Mouse (Mus musculus): ENCODE results near the gene Lnx1.
A peak's percentile ranks its signal among the peaks of the same experiment; 100 is the strongest.

Gene Lnx1

GRCm38 (mm10) chr5:74702766-74703165, at the start of gene Lnx1:
Lnx1 (minus strand) TSS chr5:74702912.
- DNase-seq (ENCODE audit: extremely low read depth, low read depth, low spot score): peak; percentile 57

GRCm38 (mm10) chr5:74750501-74750900, 47.8 kb upstream of the Lnx1 start:
- no peak for DNase-seq (ENCODE audit: extremely low read depth, low read depth, low spot score)

GRCm38 (mm10) chr5:74747476-74747875, 44.8 kb upstream of the Lnx1 start:
- DNase-seq (ENCODE audit: extremely low read depth, low read depth, low spot score): no peak

GRCm38 (mm10) chr5:74740951-74741350, 38.2 kb upstream of the Lnx1 start:
- DNase-seq (ENCODE audit: extremely low read depth, low read depth, low spot score): no peak

- DNase-seq (ENCODE audit: extremely low read depth, low read depth, low spot score): no peak
Measured at GRCm38 (mm10) chr5:74739435-74739834, 36.7 kb upstream of the Lnx1 start.

GRCm38 (mm10) chr5:74738312-74738711, 35.6 kb upstream of the Lnx1 start:
- peak; percentile 65 for DNase-seq (ENCODE audit: extremely low read depth, low read depth, low spot score)

- DNase-seq (ENCODE audit: extremely low read depth, low read depth, low spot score): no peak
Measured at GRCm38 (mm10) chr5:74733885-74734558, 31.3 kb upstream of the Lnx1 start.

GRCm38 (mm10) chr5:74732613-74733012, 29.9 kb upstream of the Lnx1 start:
- no peak for DNase-seq (ENCODE audit: extremely low read depth, low read depth, low spot score)

GRCm38 (mm10) chr5:74730601-74731000, 27.9 kb upstream of the Lnx1 start:
- no peak for DNase-seq (ENCODE audit: extremely low read depth, low read depth, low spot score)

- no peak for DNase-seq (ENCODE audit: extremely low read depth, low read depth, low spot score)
Measured at GRCm38 (mm10) chr5:74729567-74729966, 26.9 kb upstream of the Lnx1 start.

GRCm38 (mm10) chr5:74728186-74728585, 25.5 kb upstream of the Lnx1 start:
- DNase-seq (ENCODE audit: extremely low read depth, low read depth, low spot score): no peak

- no peak for DNase-seq (ENCODE audit: extremely low read depth, low read depth, low spot score)
Measured at GRCm38 (mm10) chr5:74727319-74727718, 24.6 kb upstream of the Lnx1 start.

GRCm38 (mm10) chr5:74725541-74725940, 22.8 kb upstream of the Lnx1 start:
- DNase-seq (ENCODE audit: extremely low read depth, low read depth, low spot score): no peak

GRCm38 (mm10) chr5:74721816-74722215, 19.1 kb upstream of the Lnx1 start:
- no peak for DNase-seq (ENCODE audit: extremely low read depth, low read depth, low spot score)

- no peak for DNase-seq (ENCODE audit: extremely low read depth, low read depth, low spot score)
Measured at GRCm38 (mm10) chr5:74720661-74721060, 17.9 kb upstream of the Lnx1 start.

GRCm38 (mm10) chr5:74716165-74716564, 13.5 kb upstream of the Lnx1 start:
- no peak for DNase-seq (ENCODE audit: extremely low read depth, low read depth, low spot score)

GRCm38 (mm10) chr5:74712811-74713210, 10.1 kb upstream of the Lnx1 start:
- no peak for DNase-seq (ENCODE audit: extremely low read depth, low read depth, low spot score)

- no peak for DNase-seq (ENCODE audit: extremely low read depth, low read depth, low spot score)
Measured at GRCm38 (mm10) chr5:74711988-74712387, 9.3 kb upstream of the Lnx1 start.

- no peak for DNase-seq (ENCODE audit: extremely low read depth, low read depth, low spot score)
Measured at GRCm38 (mm10) chr5:74711056-74711455, 8.3 kb upstream of the Lnx1 start.

- no peak for DNase-seq (ENCODE audit: extremely low read depth, low read depth, low spot score)
Measured at GRCm38 (mm10) chr5:74710181-74710580, 7.5 kb upstream of the Lnx1 start.

- peak; percentile 78 for DNase-seq (ENCODE audit: extremely low read depth, low read depth, low spot score)
Measured at GRCm38 (mm10) chr5:74704460-74704790, 1.7 kb upstream of the Lnx1 start.

GRCm38 (mm10) chr5:74703741-74704459, 1.2 kb upstream of the Lnx1 start:
- DNase-seq (ENCODE audit: extremely low read depth, low read depth, low spot score): no peak

- no peak for DNase-seq (ENCODE audit: extremely low read depth, low read depth, low spot score)
Measured at GRCm38 (mm10) chr5:74700918-74701317, 1.8 kb downstream of the Lnx1 start.
